Mouse (Mus musculus): Measurements from ENCODE around the gene Vwde. TPM values are rescaled to one million over a fixed set of nuclear protein-coding genes. Genes with fewer than 3 reads are reported as not detected.

Gene Vwde
- polyA plus RNA-seq (2016; fragmentation: Nextera tagmentation; extraction: Ambion mirVana), result 0.11 and 0.29 TPM in 2 replicates

DNA sequence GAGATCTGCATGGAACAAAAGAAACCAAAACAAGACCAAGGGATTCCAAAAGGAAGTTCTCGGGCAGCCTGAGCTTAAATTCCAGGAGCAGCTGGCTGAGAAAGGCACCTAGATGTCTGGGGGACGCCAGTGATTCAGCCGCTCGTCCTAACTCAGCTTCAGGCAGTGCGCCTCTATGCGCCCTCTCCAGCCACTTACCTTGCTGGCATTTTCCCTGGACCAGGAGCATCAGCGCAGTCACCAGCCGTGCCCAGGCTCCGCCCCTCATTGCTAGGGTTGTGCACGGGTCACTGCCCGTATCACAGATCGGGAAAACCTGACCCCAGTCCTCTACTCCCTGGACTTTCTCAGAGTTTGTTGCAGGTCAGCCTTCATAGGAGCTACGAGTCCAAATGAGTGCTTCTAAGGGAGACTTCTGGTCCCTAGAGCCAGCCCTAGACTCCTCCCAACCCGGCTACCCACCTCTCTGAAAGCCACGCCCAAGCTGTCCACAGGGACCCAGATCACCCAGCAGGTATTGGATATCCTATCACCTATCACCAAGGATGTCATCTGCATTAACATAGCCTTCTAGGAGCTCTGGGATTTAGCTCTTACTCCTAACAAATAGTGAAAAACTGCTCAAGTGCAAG, at the start of gene Vwde:
TSS of gene Vwde (minus strand) at position 370 of the 632 bp plus-strand sequence.
- Histone ChIP-seq H3K9me3 (no peaks in the 10 kb centered on the region), H3K9ac (no peak within 1 kb of the TSS), H3K27ac (no peak within 1 kb of the TSS), H3K4me1 (no peaks in the 10 kb centered on the region), H3K36me3 (no peaks in the 10 kb centered on the region), H3K27me3 (no peaks in the 10 kb centered on the region), H3K4me2 (replicated peaks) (peak within 1 kb of the TSS; percentile 51), H3K4me3 (peak within 1 kb of the TSS; percentile 28)
- WGBS, result 30% methylated on average over 15 of the region's 15 CpGs
- ATAC-seq (ENCODE audit: insufficient number of reproducible peaks, insufficient read depth, low FRiP score, low TSS enrichment), result 0 out of 2 replicates have a peak, but pooled peaks have one; percentile 35

DNA sequence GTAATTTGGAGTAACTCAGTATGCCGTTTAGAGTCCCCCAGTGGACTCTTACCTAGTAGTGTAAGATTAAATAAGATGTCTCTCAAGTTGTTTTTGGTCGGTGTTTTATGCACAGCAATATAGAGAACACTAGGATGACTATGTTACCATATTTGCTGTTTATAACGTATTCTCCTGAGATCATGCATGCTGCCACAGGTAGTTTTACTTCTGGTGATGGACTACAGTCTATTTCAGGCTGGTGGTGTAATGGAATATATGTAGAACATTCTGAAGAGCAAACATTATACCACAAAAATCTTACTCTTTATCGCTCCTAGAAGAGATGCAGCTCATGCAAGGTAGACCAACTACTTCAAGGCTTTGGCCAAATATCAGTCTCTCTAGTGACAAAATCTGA, 30.6 kb upstream of the Vwde start:
- no peak for ATAC-seq (ENCODE audit: insufficient number of reproducible peaks, insufficient read depth, low FRiP score, low TSS enrichment)
- Histone ChIP-seq H3K4me1 (no peaks in the 10 kb centered on the region), H3K9ac (no peak overlapping the region), H3K27me3 (no peaks in the 10 kb centered on the region), H3K4me3 (no peak overlapping the region), H3K9me3 (no peaks in the 10 kb centered on the region), H3K4me2 (replicated peaks) (no peak overlapping the region), H3K36me3 (no peaks in the 10 kb centered on the region), H3K27ac (no peak overlapping the region)
- 83% methylated on average over 4 of the region's 4 CpGs for WGBS

DNA sequence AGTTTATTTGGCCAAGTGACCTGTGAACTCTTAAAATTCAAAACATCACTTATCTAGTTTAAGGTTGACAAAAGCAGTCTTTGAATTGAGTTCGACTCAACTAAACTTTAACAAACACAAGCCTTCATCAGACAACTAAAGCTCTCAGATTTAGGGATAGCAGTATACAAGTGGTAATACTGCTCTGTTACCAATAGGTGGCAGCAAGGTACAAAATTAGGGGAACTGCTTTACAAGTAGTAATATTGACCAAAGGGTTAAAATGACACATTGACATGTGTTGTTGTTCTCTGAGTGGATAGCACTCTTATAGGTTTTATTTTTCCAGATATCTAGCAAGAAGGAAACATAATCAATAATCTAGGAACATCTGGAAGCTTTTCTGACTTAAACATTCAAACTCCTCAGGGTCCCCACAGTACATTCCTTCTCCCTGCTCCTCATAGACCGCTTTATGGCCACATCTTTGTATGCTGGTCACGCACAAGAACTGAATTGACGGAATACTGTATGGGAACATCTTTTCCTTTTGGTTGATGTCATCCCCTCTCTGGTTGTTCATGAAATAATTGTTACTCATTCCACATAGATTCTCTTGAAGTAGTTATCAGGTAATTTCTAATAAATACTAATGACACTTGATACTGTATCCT, 23.7 kb upstream of the Vwde start:
- ATAC-seq (ENCODE audit: insufficient number of reproducible peaks, insufficient read depth, low FRiP score, low TSS enrichment), result no peak
- H3K4me1 ChIP-seq, result no peaks in the 10 kb centered on the region
- no peak overlapping the region for H3K4me2 ChIP-seq (replicated peaks)
- no peaks in the 10 kb centered on the region for H3K9me3 ChIP-seq
- no peaks in the 10 kb centered on the region for H3K36me3 ChIP-seq
- no peak overlapping the region for H3K9ac ChIP-seq
- 70% methylated on average over 4 of the region's 4 CpGs for WGBS
- no peak overlapping the region for H3K4me3 ChIP-seq
- H3K27me3 ChIP-seq, result no peaks in the 10 kb centered on the region
- no peak overlapping the region for H3K27ac ChIP-seq

DNA sequence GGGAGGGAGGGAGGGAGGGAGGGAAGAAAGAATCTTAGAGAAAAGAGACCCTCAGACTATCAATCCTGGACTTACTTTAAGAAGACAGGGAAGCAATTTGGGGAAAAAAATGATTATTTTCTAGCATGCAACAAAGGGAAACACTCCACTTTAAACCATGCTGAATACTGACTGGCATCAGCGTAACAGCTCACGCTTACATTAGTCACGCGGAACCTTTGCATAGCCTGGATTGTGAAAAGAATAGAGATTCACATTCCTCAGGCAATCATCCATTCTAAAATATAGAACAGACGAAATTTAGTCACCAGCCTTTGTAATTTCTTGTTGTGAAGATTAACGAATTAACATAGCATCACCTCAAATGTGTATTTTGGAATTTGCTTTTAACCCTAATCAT, 18.6 kb downstream of the Vwde start:
- no peaks in the 10 kb centered on the region for H3K36me3 ChIP-seq
- H3K27me3 ChIP-seq, result no peaks in the 10 kb centered on the region
- H3K4me1 ChIP-seq, result no peaks in the 10 kb centered on the region
- no peak overlapping the region for H3K9ac ChIP-seq
- no peaks in the 10 kb centered on the region for H3K9me3 ChIP-seq
- no peak for ATAC-seq (ENCODE audit: insufficient number of reproducible peaks, insufficient read depth, low FRiP score, low TSS enrichment)
- no peak overlapping the region for H3K27ac ChIP-seq
- H3K4me3 ChIP-seq, result no peak overlapping the region
- 75% methylated on average over 6 of the region's 6 CpGs for WGBS
- H3K4me2 ChIP-seq (replicated peaks), result no peak overlapping the region

DNA sequence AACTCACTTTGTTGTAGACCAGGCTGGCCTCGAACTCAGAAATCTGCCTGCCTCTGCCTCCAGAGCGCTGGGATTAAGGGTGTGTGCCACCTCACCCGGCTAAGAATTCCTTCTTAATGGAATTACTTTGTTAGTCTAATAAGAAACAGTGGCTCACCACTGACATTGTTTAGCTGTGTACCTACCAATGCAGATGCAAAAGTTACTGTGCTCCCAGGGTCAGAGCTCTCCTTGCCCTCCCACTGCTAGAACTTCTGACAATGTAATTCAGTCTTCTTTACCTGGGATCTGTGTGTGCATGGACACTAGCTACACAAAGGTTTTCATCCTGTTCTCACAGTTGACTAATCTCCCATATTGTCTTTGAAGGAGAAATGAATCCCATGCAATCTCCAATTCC, 27.3 kb downstream of the Vwde start:
- no peaks in the 10 kb centered on the region for H3K36me3 ChIP-seq
- no peaks in the 10 kb centered on the region for H3K4me1 ChIP-seq
- no peak overlapping the region for H3K4me3 ChIP-seq
- no peak for ATAC-seq (ENCODE audit: insufficient number of reproducible peaks, insufficient read depth, low FRiP score, low TSS enrichment)
- no peak overlapping the region for H3K9ac ChIP-seq
- H3K4me2 ChIP-seq (replicated peaks), result no peak overlapping the region
- no peaks in the 10 kb centered on the region for H3K27me3 ChIP-seq
- H3K9me3 ChIP-seq, result no peaks in the 10 kb centered on the region
- WGBS, result 87% methylated on average over 3 of the region's 3 CpGs
- H3K27ac ChIP-seq, result no peak overlapping the region

DNA sequence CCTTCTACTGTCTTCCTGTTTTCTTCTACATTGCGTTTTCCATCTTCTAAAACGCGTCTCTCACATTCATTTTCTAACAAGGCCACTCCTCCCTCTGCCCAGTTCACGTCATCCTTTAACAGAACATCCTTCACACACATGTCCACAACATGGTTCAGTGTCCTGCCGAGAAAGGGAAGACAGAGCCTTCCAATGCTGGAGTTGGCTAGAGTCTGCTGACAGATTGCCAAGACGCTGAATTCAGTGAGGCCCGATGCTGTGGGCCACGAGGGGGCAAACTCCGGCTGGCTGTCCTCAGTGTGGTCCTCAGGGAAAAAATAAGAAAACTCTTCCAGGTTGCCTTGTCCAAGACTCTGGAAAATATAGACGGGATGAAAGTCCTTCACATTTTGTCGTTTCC, 37.9 kb downstream of the Vwde start:
- no peaks in the 10 kb centered on the region for H3K9me3 ChIP-seq
- 81% methylated on average over 11 of the region's 11 CpGs for whole genome bisulfite sequencing
- ATAC-seq (ENCODE audit: insufficient number of reproducible peaks, insufficient read depth, low FRiP score, low TSS enrichment), result no peak

DNA sequence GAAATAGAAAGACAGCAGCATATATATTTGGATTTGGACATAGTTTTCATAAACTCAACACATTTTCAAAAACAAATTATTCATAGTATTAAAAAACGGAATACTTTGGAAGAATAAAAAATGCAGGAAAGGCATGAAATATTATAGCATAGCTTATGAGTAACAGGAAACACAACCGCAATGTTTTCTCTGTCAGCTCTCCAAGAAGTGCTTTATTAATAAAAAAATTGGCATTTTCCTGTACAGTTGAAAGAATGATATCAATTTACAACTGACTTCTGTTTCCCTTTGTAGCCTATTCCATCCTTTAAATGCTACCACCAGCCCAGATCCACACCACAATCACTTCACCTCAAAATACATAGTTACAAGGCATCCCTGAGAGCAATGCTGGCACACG, 44.7 kb downstream of the Vwde start:
- Histone ChIP-seq H3K4me3 (no peak overlapping the region), H3K9me3 (no peaks in the 10 kb centered on the region), H3K4me2 (replicated peaks) (no peak overlapping the region), H3K27me3 (no peaks in the 10 kb centered on the region), H3K36me3 (no peaks in the 10 kb centered on the region), H3K27ac (no peak overlapping the region), H3K4me1 (no peaks in the 10 kb centered on the region), H3K9ac (no peak overlapping the region)
- no peak for ATAC-seq (ENCODE audit: insufficient number of reproducible peaks, insufficient read depth, low FRiP score, low TSS enrichment)
- whole genome bisulfite sequencing, result 71% methylated on average over 3 of the region's 3 CpGs

More for the DNA sequence above, 37.9 kb downstream of the Vwde start:
- Histone ChIP-seq H3K27ac (no peak overlapping the region), H3K4me1 (no peaks in the 10 kb centered on the region), H3K36me3 (no peaks in the 10 kb centered on the region), H3K4me3 (no peak overlapping the region), H3K9ac (no peak overlapping the region), H3K27me3 (no peaks in the 10 kb centered on the region), H3K4me2 (replicated peaks) (no peak overlapping the region)

DNA sequence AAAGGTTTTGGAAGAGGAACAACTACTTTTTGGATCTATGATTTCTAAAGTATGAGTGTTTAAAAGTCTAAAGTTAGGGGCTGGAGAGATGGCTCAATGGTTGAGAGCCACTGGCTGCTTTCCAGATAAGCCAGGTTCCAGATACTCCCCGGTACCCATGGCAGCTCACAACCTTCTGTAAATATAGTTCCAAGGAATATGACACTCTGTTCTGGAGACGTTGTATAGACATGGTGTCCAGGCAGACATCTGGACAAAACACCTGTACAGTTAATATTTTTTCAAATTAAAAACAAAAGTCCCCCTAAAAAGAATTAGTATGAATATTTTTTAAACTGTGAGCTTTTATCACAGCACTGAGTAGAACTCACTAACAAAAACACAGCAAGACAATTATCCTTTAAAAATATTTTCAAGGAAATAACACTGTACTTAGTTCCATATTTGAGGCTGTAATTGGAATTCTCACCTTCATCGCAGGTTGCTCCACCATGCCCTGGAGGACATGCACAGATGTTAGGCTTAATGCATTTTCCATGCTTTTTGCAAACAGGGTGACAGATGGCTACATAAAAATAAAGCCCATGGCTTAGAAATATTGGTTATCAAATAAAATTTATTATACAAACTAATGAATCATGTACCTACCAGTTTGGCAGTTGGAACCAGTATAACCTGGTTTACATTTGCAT, 55.2 kb downstream of the Vwde start:
- Histone ChIP-seq H3K27ac (no peak overlapping the region), H3K27me3 (no peaks in the 10 kb centered on the region), H3K9me3 (no peaks in the 10 kb centered on the region), H3K4me1 (no peaks in the 10 kb centered on the region), H3K4me3 (no peak overlapping the region), H3K9ac (no peak overlapping the region), H3K4me2 (replicated peaks) (no peak overlapping the region), H3K36me3 (no peaks in the 10 kb centered on the region)
- ATAC-seq (ENCODE audit: insufficient number of reproducible peaks, insufficient read depth, low FRiP score, low TSS enrichment), result no peak
- 69% methylated on average over 3 of the region's 3 CpGs for WGBS

DNA sequence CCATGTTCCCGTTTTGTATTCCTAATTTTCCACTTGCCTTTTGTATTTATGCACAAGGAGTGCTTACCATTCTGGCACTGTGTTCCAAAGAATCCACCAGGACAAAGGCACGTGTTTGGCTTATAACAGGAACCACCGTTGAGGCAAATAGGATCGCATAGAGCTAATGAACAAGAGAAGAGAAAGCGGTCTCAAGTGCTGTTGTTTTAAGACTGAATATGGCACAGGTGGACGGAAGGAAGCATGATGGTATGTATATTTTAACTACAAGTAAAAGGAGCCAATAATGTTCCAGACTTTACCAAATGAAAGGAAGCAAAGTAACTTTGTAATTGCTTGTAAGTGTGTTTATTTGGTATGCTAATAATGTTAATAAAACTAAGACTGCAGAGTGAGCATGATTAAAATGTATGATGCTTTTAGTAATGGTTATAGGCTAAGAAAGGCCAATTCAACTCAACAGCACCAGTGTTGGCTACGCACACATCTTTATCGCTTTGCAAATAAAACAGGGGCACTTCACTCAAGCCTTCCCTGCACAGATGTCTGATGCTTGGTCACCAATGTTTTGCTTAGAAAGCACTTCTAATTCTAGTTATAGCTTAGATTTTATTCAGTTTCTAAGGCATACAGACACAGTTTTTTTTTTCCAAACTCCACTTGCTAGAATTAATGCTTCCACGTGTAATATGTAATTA, 58.4 kb downstream of the Vwde start:
- Histone ChIP-seq H3K9ac (no peak overlapping the region), H3K9me3 (no peaks in the 10 kb centered on the region), H3K27ac (no peak overlapping the region), H3K36me3 (no peaks in the 10 kb centered on the region), H3K27me3 (no peaks in the 10 kb centered on the region), H3K4me1 (peaks cover 4% of the 10 kb centered on the region; the same call in 1 of the 2 replicates), H3K4me3 (no peak overlapping the region), H3K4me2 (replicated peaks) (no peak overlapping the region)
- ATAC-seq (ENCODE audit: insufficient number of reproducible peaks, insufficient read depth, low FRiP score, low TSS enrichment), result no peak
- WGBS, result 80% methylated on average over 9 of the region's 9 CpGs

DNA sequence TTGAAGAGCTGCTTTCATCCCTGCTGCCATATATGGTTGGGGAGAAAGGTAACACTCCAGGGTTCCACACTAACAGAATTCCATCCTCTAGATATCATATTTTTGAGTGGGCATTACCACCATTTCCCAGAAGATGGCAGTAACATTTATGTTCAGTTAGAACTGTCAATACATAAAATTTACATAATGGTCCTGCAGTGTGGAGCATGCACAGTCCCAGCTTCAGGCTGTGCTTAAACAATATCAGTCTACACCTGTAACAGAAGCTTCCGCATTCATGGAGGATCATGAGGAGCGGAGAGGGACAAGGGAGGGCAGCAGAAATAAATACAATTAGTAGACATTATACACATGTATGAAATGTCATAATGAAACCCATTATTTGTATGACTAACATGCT, 65.3 kb downstream of the Vwde start:
- WGBS, result 90% methylated on average over 2 of the region's 2 CpGs
- no peak for ATAC-seq (ENCODE audit: insufficient number of reproducible peaks, insufficient read depth, low FRiP score, low TSS enrichment)
- no peak overlapping the region for H3K4me3 ChIP-seq
- H3K27me3 ChIP-seq, result no peaks in the 10 kb centered on the region
- peaks cover 4% of the 10 kb centered on the region; the same call in 1 of the 2 replicates for H3K4me1 ChIP-seq
- H3K4me2 ChIP-seq (replicated peaks), result no peak overlapping the region
- H3K9me3 ChIP-seq, result no peaks in the 10 kb centered on the region
- H3K27ac ChIP-seq, result no peak overlapping the region
- H3K36me3 ChIP-seq, result no peaks in the 10 kb centered on the region
- H3K9ac ChIP-seq, result no peak overlapping the region

DNA sequence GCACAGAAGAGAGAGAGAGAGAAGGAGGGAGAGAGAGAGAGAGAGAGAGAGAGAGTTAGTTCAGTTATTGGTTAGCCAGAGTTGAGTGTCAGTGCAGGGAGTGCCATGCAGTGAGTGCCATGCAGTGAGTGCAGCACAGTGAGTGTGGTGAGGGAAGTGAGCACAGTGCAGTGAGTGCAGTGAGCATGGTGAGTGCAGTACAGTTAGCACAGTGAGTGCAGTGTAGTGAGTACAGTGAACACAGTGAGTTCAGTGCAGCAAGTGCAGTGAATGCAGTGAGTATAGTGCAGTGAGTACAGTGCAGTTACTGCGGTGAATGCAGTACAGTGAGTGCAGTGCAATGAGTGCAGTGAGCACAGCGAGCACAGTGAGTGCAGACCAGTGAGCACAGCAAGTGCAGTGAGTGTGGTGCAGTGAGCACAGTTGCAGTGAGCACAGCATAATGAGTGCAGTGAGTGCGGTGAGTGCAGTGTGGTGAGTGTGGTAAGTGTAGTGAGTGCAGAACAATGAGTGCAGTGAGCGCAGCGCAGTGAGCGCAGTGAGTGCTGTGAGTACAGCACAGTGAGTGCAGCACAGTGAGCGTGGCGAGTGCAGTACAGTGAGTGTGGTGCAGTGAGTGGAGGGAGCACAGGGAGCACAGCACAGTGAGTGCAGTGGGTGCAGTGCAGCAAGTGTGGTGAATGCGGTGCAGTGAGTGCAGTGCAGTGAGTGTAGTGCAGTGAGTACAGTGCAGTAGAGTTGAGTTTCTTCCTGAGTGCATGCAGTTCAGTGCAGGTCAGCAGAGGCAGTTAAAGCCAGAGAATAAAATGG, 70.7 kb downstream of the Vwde start:
- Histone ChIP-seq H3K4me1 (no peaks in the 10 kb centered on the region), H3K9me3 (peaks cover 8% of the 10 kb centered on the region; the same call in 1 of the 2 replicates), H3K27me3 (no peaks in the 10 kb centered on the region), H3K27ac (no peak overlapping the region), H3K36me3 (no peaks in the 10 kb centered on the region), H3K4me3 (no peak overlapping the region), H3K4me2 (replicated peaks) (no peak overlapping the region), H3K9ac (no peak overlapping the region)
- peak; percentile 41; the same call in 1 of the 2 replicates for ATAC-seq (ENCODE audit: insufficient number of reproducible peaks, insufficient read depth, low FRiP score, low TSS enrichment)
- WGBS, result 91% methylated on average over 9 of the region's 9 CpGs
